Mouse (Mus musculus) CD4-positive, CD25-positive, alpha-beta regulatory T cell, adult 2 months (primary cell): ENCODE data around the gene Aldh2.
"Not testable (repeated sequence)": the region's sequence is repeated elsewhere in the genome, so short reads cannot be mapped to it uniquely, and the experiment has no call there.

Experiments used
- DNase-seq: peaks from one replicate; pipeline ENCODE4 v3.0.0-alpha.2; 2012; ENCODE audit warnings: low read depth, low spot score

Gene Aldh2

GRCm38 (mm10) chr5:121593451-121594401 lies at the start of gene Aldh2:
Gene Aldh2 (minus strand): TSS chr5:121593824.
- DNase-seq = peak; percentile 83

- DNase-seq = no peak
These were observed 46.0 kb upstream of the Aldh2 start for GRCm38 (mm10) chr5:121639601-121640000.

GRCm38 (mm10) chr5:121637296-121637695 lies 43.7 kb upstream of the Aldh2 start:
- no peak for DNase-seq

- no peak for DNase-seq
These were observed 41.0 kb upstream of the Aldh2 start for GRCm38 (mm10) chr5:121634668-121635067.

- DNase-seq = no peak
These were observed 39.2 kb upstream of the Aldh2 start for GRCm38 (mm10) chr5:121632804-121633203.

GRCm38 (mm10) chr5:121631106-121631647 lies 37.6 kb upstream of the Aldh2 start:
- not testable (repeated sequence) for DNase-seq

- DNase-seq = peak; percentile 81
These were observed 34.2 kb upstream of the Aldh2 start for GRCm38 (mm10) chr5:121627871-121628270.

- no peak for DNase-seq
These were observed 29.6 kb upstream of the Aldh2 start for GRCm38 (mm10) chr5:121623241-121623640.

- no peak for DNase-seq
These were observed 27.5 kb upstream of the Aldh2 start for GRCm38 (mm10) chr5:121621102-121621501.

- DNase-seq = peak; percentile 87
These were observed 25.2 kb upstream of the Aldh2 start, which contains the start of gene Acad12 for GRCm38 (mm10) chr5:121618592-121619513. Gene Acad12 (minus strand): TSS chr5:121618938.

GRCm38 (mm10) chr5:121614921-121615320 lies 21.3 kb upstream of the Aldh2 start:
- DNase-seq = not testable (repeated sequence)

- DNase-seq = no peak
These were observed 18.4 kb upstream of the Aldh2 start for GRCm38 (mm10) chr5:121612036-121612435.

- peak; percentile 17 for DNase-seq
These were observed 16.0 kb upstream of the Aldh2 start for GRCm38 (mm10) chr5:121609556-121610135.

- peak; percentile 86 for DNase-seq
These were observed 12.5 kb upstream of the Aldh2 start for GRCm38 (mm10) chr5:121606151-121606550.

GRCm38 (mm10) chr5:121603815-121604214 lies 10.2 kb upstream of the Aldh2 start:
- not testable (repeated sequence) for DNase-seq

GRCm38 (mm10) chr5:121601547-121602299 lies 8.1 kb upstream of the Aldh2 start:
- DNase-seq = peak; percentile 92

GRCm38 (mm10) chr5:121598871-121599610 lies 5.4 kb upstream of the Aldh2 start:
- no peak for DNase-seq

GRCm38 (mm10) chr5:121597991-121598537 lies 4.4 kb upstream of the Aldh2 start:
- DNase-seq = no peak

- DNase-seq = no peak
These were observed 3.7 kb upstream of the Aldh2 start for GRCm38 (mm10) chr5:121597332-121597731.

GRCm38 (mm10) chr5:121596226-121596625 lies 2.6 kb upstream of the Aldh2 start:
- DNase-seq = no peak
